Mouse (Mus musculus): ENCODE data around the gene Pusl1. TPM values are rescaled to one million over a fixed set of nuclear protein-coding genes. Genes with fewer than 3 reads are reported as not detected.

Gene Pusl1
- 31.2 and 31.5 TPM in 2 replicates for polyA plus RNA-seq (2016; fragmentation: Nextera tagmentation; extraction: Ambion mirVana)

GRCm38 (mm10) chr4:155891551-155892001, at the start of gene Pusl1, which contains the start of gene Acap3:
Gene Pusl1, minus strand, starts transcription at chr4:155891781.
Gene Acap3, plus strand, starts transcription at chr4:155891822.
- Histone ChIP-seq H3K4me2 (peak within 1 kb of the TSS; percentile 97), H3K9me3 (replicated peaks) (no peaks in the 10 kb centered on the region), H3K36me3 (peaks cover 39% of the 10 kb centered on the region), H3K4me3 (peak within 1 kb of the TSS; percentile 82), H3K27ac (ENCODE audit: poor library complexity, severe bottlenecking) (peak within 1 kb of the TSS; percentile 93), H3K27me3 (replicated peaks) (no peaks in the 10 kb centered on the region), H3K4me1 (replicated peaks) (peaks cover 41% of the 10 kb centered on the region), H3K9ac (peak within 1 kb of the TSS; percentile 88)
- WGBS = 0% methylated on average over 52 of the region's 52 CpGs
- peak; percentile 93 for ATAC-seq (ENCODE audit: insufficient number of reproducible peaks, low FRiP score)

DNA sequence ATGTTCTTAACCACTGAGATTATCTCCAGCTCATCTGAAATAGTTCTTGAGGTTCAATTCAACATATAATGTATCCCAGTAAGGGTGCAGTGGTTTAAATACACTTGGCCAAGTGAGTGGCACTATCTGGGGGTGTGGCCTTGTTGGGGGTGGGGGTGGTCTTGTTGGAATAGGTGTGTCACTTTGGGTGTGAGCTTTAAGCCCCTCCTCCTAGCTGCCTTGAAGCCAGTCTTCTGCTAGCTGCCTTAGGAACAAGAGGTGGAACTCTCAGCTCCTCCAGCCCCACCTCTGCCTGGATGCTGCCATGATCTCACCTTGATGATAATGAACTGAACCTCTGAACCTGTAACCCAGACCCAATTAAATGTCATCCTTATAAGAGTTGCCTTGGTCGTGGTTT, 40.5 kb upstream of the Pusl1 start:
- Histone ChIP-seq H3K4me2 (no peak overlapping the region), H3K27ac (ENCODE audit: poor library complexity, severe bottlenecking) (no peak overlapping the region), H3K9ac (no peak overlapping the region), H3K4me1 (replicated peaks) (no peaks in the 10 kb centered on the region), H3K36me3 (no peaks in the 10 kb centered on the region), H3K27me3 (replicated peaks) (peaks cover 21% of the 10 kb centered on the region), H3K4me3 (no peak overlapping the region), H3K9me3 (replicated peaks) (no peaks in the 10 kb centered on the region)
- ATAC-seq (ENCODE audit: insufficient number of reproducible peaks, low FRiP score) = no peak
- 60% methylated on average over 1 of the region's 1 CpGs for WGBS

DNA sequence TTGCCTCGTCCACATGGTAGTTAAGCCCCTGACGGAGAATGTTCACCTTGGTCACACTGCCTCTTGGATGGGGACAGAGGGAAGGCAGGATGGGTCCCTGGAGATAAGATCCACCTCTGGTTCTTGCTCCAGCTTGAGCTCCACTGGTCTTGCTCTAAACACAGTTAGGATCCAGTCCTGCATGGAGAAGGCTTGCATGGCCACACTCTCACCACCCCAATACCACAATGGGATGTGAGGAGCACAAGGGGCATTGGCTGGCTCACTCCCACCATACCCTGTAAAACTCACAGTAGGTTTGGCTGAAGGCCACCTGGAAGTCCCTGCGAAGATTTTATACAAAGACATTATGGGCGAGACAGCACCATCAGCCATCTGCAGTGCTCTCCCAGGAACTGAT, 17.2 kb upstream of the Pusl1 start:
- no peak overlapping the region for H3K9ac ChIP-seq
- H3K4me2 ChIP-seq = no peak overlapping the region
- H3K4me3 ChIP-seq = no peak overlapping the region
- no peak for ATAC-seq (ENCODE audit: insufficient number of reproducible peaks, low FRiP score)
- H3K4me1 ChIP-seq (replicated peaks) = no peaks in the 10 kb centered on the region
- no peak overlapping the region for H3K27ac ChIP-seq (ENCODE audit: poor library complexity, severe bottlenecking)
- H3K27me3 ChIP-seq (replicated peaks) = no peaks in the 10 kb centered on the region
- H3K36me3 ChIP-seq = peaks cover 32% of the 10 kb centered on the region
- H3K9me3 ChIP-seq (replicated peaks) = no peaks in the 10 kb centered on the region
- WGBS = 88% methylated on average over 4 of the region's 4 CpGs

DNA sequence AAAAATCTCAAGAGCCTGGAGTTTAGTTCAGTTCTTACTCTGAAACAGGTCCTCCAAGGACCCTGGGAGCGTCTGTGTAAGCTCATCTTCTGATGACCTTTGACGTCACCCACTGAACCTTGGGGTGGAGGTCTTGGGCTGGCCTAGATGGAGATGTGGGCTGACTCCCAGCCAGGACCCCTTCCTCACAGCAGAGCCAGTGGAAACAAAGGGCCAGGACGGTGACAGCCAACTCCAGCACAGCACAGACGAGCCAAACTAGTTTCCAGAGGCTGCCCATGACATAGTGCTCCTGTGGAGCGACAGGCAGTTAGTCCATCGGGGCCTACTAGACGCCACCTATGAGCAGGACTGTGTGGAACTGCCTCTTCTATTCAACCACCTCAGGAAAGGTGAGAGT, 16.7 kb upstream of the Pusl1 start:
- no peak for ATAC-seq (ENCODE audit: insufficient number of reproducible peaks, low FRiP score)
- Histone ChIP-seq H3K9me3 (replicated peaks) (no peaks in the 10 kb centered on the region), H3K27ac (ENCODE audit: poor library complexity, severe bottlenecking) (no peak overlapping the region), H3K27me3 (replicated peaks) (no peaks in the 10 kb centered on the region), H3K4me3 (no peak overlapping the region), H3K4me1 (replicated peaks) (no peaks in the 10 kb centered on the region), H3K9ac (no peak overlapping the region), H3K36me3 (peaks cover 37% of the 10 kb centered on the region), H3K4me2 (no peak overlapping the region)
- 77% methylated on average over 7 of the region's 7 CpGs for WGBS

- H3K4me1 ChIP-seq (replicated peaks) = no peaks in the 10 kb centered on the region; the same call in 1 of the 2 replicates
- WGBS = 82% methylated on average over 11 of the region's 11 CpGs
- ATAC-seq (ENCODE audit: insufficient number of reproducible peaks, low FRiP score) = no peak
- H3K9ac ChIP-seq = 0 out of 2 replicates have a peak overlapping the region, but pooled peaks have one; percentile 2
- H3K4me2 ChIP-seq = no peak overlapping the region
- H3K27me3 ChIP-seq (replicated peaks) = no peaks in the 10 kb centered on the region
- no peak overlapping the region for H3K4me3 ChIP-seq
- H3K27ac ChIP-seq (ENCODE audit: poor library complexity, severe bottlenecking) = no peak overlapping the region
- no peaks in the 10 kb centered on the region for H3K9me3 ChIP-seq (replicated peaks)
- peaks cover 50% of the 10 kb centered on the region for H3K36me3 ChIP-seq
These were observed 15.4 kb upstream of the Pusl1 start for GRCm38 (mm10) chr4:155907003-155907402.

GRCm38 (mm10) chr4:155906125-155906524, 14.5 kb upstream of the Pusl1 start:
- peaks cover under 1% of the 10 kb centered on the region for H3K4me1 ChIP-seq (replicated peaks)
- no peak overlapping the region for H3K9ac ChIP-seq
- no peak overlapping the region for H3K4me2 ChIP-seq
- no peaks in the 10 kb centered on the region for H3K9me3 ChIP-seq (replicated peaks)
- ATAC-seq (ENCODE audit: insufficient number of reproducible peaks, low FRiP score) = no peak
- peaks cover 59% of the 10 kb centered on the region for H3K36me3 ChIP-seq
- WGBS = 84% methylated on average over 9 of the region's 9 CpGs
- no peak overlapping the region for H3K27ac ChIP-seq (ENCODE audit: poor library complexity, severe bottlenecking)
- no peak overlapping the region for H3K4me3 ChIP-seq
- H3K27me3 ChIP-seq (replicated peaks) = no peaks in the 10 kb centered on the region

DNA sequence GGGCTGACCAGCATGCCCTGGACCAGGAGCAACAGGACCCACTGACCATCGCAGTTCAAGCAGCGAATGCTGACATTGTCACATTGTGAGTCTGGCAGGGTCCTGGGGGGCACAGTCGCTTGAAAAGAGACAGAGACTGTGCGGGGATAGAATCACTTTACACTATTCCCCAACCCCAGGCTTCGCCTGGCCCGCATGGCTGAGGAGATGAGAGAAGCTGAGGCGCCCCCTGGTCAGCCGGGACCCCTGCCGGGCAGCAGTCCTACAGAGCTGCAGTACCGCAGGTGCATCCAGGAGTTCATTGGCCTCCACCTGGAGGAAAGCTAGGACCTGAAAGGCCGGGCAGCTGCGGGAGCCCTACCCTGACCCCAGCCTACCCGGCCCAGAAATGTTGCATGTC, 14.1 kb upstream of the Pusl1 start:
- WGBS = 84% methylated on average over 13 of the region's 13 CpGs
- Histone ChIP-seq H3K4me3 (no peak overlapping the region), H3K9me3 (replicated peaks) (no peaks in the 10 kb centered on the region), H3K27me3 (replicated peaks) (no peaks in the 10 kb centered on the region), H3K4me1 (replicated peaks) (peaks cover 4% of the 10 kb centered on the region), H3K27ac (ENCODE audit: poor library complexity, severe bottlenecking) (no peak overlapping the region), H3K9ac (no peak overlapping the region), H3K4me2 (no peak overlapping the region), H3K36me3 (peaks cover 63% of the 10 kb centered on the region)
- no peak for ATAC-seq (ENCODE audit: insufficient number of reproducible peaks, low FRiP score)

DNA sequence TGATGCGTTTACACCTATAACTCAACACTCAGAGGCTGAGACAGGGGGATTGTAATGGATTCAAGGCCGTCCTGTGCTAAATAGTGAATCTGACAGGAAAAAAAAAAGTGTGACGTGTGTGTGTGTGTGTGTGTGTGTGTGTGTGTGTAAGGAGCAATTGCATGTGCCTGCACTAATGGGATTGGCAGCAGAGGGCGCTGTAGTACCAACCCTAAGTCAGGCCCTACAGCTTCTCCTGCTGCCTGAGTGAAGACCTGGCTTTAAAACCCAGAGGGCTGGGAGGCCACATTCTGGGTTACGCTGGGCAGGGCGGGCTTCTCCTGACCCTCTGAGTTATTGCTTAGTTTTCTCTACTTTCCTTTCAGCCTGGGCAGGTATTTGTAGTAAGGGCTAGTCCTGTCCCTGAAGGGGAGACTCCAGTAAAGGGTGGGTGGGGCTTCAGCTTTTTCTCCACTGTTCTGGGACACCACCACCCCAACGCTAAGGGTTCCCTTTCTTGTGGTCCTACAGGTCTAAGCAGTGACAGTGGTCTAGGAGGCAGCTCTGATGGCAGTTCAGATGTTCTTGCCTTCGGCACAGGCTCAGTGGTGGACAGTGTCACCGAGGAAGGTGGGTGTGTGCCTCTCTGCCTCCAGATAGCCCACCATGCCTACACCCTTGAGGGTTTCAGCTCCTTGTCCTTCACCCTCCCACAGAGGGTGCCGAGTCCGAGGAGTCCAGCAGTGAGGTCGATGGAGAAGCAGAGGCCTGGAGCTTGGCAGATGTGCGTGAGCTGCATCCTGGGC, 12.9 kb upstream of the Pusl1 start:
- 90% methylated on average over 13 of the region's 13 CpGs for WGBS
- H3K4me2 ChIP-seq = no peak overlapping the region
- peaks cover 74% of the 10 kb centered on the region for H3K36me3 ChIP-seq
- peaks cover 4% of the 10 kb centered on the region for H3K4me1 ChIP-seq (replicated peaks)
- no peak overlapping the region for H3K9ac ChIP-seq
- H3K27me3 ChIP-seq (replicated peaks) = no peaks in the 10 kb centered on the region
- H3K27ac ChIP-seq (ENCODE audit: poor library complexity, severe bottlenecking) = no peak overlapping the region
- no peak for ATAC-seq (ENCODE audit: insufficient number of reproducible peaks, low FRiP score)
- H3K4me3 ChIP-seq = no peak overlapping the region
- H3K9me3 ChIP-seq (replicated peaks) = no peaks in the 10 kb centered on the region

- Histone ChIP-seq H3K4me3 (no peak overlapping the region), H3K9ac (no peak overlapping the region), H3K9me3 (replicated peaks) (no peaks in the 10 kb centered on the region), H3K4me2 (no peak overlapping the region), H3K27ac (ENCODE audit: poor library complexity, severe bottlenecking) (no peak overlapping the region), H3K27me3 (replicated peaks) (no peaks in the 10 kb centered on the region), H3K36me3 (peaks cover 86% of the 10 kb centered on the region), H3K4me1 (replicated peaks) (peaks cover 4% of the 10 kb centered on the region)
- ATAC-seq (ENCODE audit: insufficient number of reproducible peaks, low FRiP score) = no peak
- 93% methylated on average over 13 of the region's 13 CpGs for WGBS
These were observed 11.7 kb upstream of the Pusl1 start for GRCm38 (mm10) chr4:155903246-155903645.

GRCm38 (mm10) chr4:155901205-155901604, 9.6 kb upstream of the Pusl1 start:
- Histone ChIP-seq H3K36me3 (peaks cover 93% of the 10 kb centered on the region), H3K4me2 (no peak overlapping the region), H3K4me1 (replicated peaks) (peaks cover 4% of the 10 kb centered on the region), H3K9ac (no peak overlapping the region; the same call in 1 of the 2 replicates), H3K27ac (ENCODE audit: poor library complexity, severe bottlenecking) (no peak overlapping the region), H3K9me3 (replicated peaks) (no peaks in the 10 kb centered on the region), H3K27me3 (replicated peaks) (no peaks in the 10 kb centered on the region), H3K4me3 (no peak overlapping the region)
- WGBS = 46% methylated on average over 3 of the region's 3 CpGs
- peak; percentile 78 for ATAC-seq (ENCODE audit: insufficient number of reproducible peaks, low FRiP score)

GRCm38 (mm10) chr4:155899355-155899754, 7.8 kb upstream of the Pusl1 start:
- WGBS = 93% methylated on average over 7 of the region's 7 CpGs
- ATAC-seq (ENCODE audit: insufficient number of reproducible peaks, low FRiP score) = no peak
- no peak overlapping the region for H3K4me3 ChIP-seq
- peaks cover 16% of the 10 kb centered on the region for H3K4me1 ChIP-seq (replicated peaks)
- H3K4me2 ChIP-seq = no peak overlapping the region
- no peak overlapping the region for H3K27ac ChIP-seq (ENCODE audit: poor library complexity, severe bottlenecking)
- no peaks in the 10 kb centered on the region for H3K9me3 ChIP-seq (replicated peaks)
- H3K9ac ChIP-seq = no peak overlapping the region
- peaks cover 77% of the 10 kb centered on the region for H3K36me3 ChIP-seq
- H3K27me3 ChIP-seq (replicated peaks) = no peaks in the 10 kb centered on the region
